In genomic region chr9:18907699-18908098, GRCm38 (mm10) we compare ENCODE assay signal across 33 mouse cellular contexts. TPM values are rescaled to one million over a fixed set of nuclear protein-coding genes. Genes with fewer than 3 reads are reported as not detected.
"Had no signal": no experiment of that assay in that cellular context is flagged by ENCODE, and none has a peak within 500 bp of the region (broad histone marks: within the 10 kb centered on the region; RNA-seq: fewer than 3 reads in every experiment).

No protein-coding gene starts in this region.

RNA-seq across cellular contexts. Expression of gene Olfr832, which starts 29.2 kb away (rescaled TPM):
- total RNA-seq: common myeloid progenitor, adult 5-6 weeks; forebrain, postnatal 0 days; gastrocnemius, adult 18-20 months; gastrocnemius, adult 2 months; gastrocnemius, adult 8-10 months; gastrocnemius, postnatal 10 days; gastrocnemius, postnatal 14 days; gastrocnemius, postnatal 25 days; gastrocnemius, postnatal 36 days; gastrocnemius, postnatal 4 days; granulocyte monocyte progenitor cell, adult 5-6 weeks; heart, adult 18-20 months; heart, adult 2 months; heart, adult 8-10 months had no signal
- polyA plus RNA-seq: cortical plate, adult 2 months; embryonic facial prominence, embryonic 10.5 days; embryonic facial prominence, embryonic 11.5 days; embryonic facial prominence, embryonic 12.5 days; embryonic facial prominence, embryonic 13.5 days; embryonic facial prominence, embryonic 14.5 days; embryonic facial prominence, embryonic 15.5 days; erythroblast, embryonic 14.5 days; forebrain, embryonic 10.5 days; forebrain, embryonic 11.5 days; forebrain, embryonic 12.5 days; forebrain, embryonic 13.5 days; forebrain, embryonic 14.5 days; forebrain, embryonic 15.5 days; forebrain, embryonic 16.5 days; forebrain, postnatal 0 days; frontal cortex, adult 2 months; gonadal fat pad, adult 2 months; heart, adult 2 months; heart, embryonic 10.5 days; heart, embryonic 11.5 days had no signal

RNA-seq across cellular contexts. Expression of gene Olfr830, which starts 33.2 kb away (rescaled TPM):
- total RNA-seq: common myeloid progenitor, adult 5-6 weeks; forebrain, postnatal 0 days; gastrocnemius, adult 18-20 months; gastrocnemius, adult 2 months; gastrocnemius, adult 8-10 months; gastrocnemius, postnatal 10 days; gastrocnemius, postnatal 14 days; gastrocnemius, postnatal 25 days; gastrocnemius, postnatal 36 days; gastrocnemius, postnatal 4 days; granulocyte monocyte progenitor cell, adult 5-6 weeks; heart, adult 18-20 months; heart, adult 2 months; heart, adult 8-10 months had no signal
- polyA plus RNA-seq: cortical plate, adult 2 months; embryonic facial prominence, embryonic 10.5 days; embryonic facial prominence, embryonic 11.5 days; embryonic facial prominence, embryonic 12.5 days; embryonic facial prominence, embryonic 13.5 days; embryonic facial prominence, embryonic 14.5 days; embryonic facial prominence, embryonic 15.5 days; erythroblast, embryonic 14.5 days; forebrain, embryonic 10.5 days; forebrain, embryonic 11.5 days; forebrain, embryonic 12.5 days; forebrain, embryonic 13.5 days; forebrain, embryonic 14.5 days; forebrain, embryonic 15.5 days; forebrain, embryonic 16.5 days; forebrain, postnatal 0 days; frontal cortex, adult 2 months; gonadal fat pad, adult 2 months; heart, adult 2 months; heart, embryonic 10.5 days; heart, embryonic 11.5 days had no signal

RNA-seq across cellular contexts. Expression of gene Olfr829, which starts 53.0 kb away (rescaled TPM):
- total RNA-seq: common myeloid progenitor, adult 5-6 weeks; forebrain, postnatal 0 days; gastrocnemius, adult 18-20 months; gastrocnemius, adult 2 months; gastrocnemius, adult 8-10 months; gastrocnemius, postnatal 10 days; gastrocnemius, postnatal 14 days; gastrocnemius, postnatal 25 days; gastrocnemius, postnatal 36 days; gastrocnemius, postnatal 4 days; granulocyte monocyte progenitor cell, adult 5-6 weeks; heart, adult 18-20 months; heart, adult 2 months; heart, adult 8-10 months had no signal
- polyA plus RNA-seq: cortical plate, adult 2 months; embryonic facial prominence, embryonic 10.5 days; embryonic facial prominence, embryonic 11.5 days; embryonic facial prominence, embryonic 12.5 days; embryonic facial prominence, embryonic 13.5 days; embryonic facial prominence, embryonic 14.5 days; embryonic facial prominence, embryonic 15.5 days; forebrain, embryonic 10.5 days; forebrain, embryonic 11.5 days; forebrain, embryonic 12.5 days; forebrain, embryonic 13.5 days; forebrain, embryonic 14.5 days; forebrain, embryonic 15.5 days; forebrain, embryonic 16.5 days; forebrain, postnatal 0 days; frontal cortex, adult 2 months; gonadal fat pad, adult 2 months; heart, adult 2 months; heart, embryonic 10.5 days; heart, embryonic 11.5 days had no signal
